Mouse (Mus musculus) testis, postnatal 14 days (tissue): Measurements from ENCODE around the gene Dmbx1.

Experiments
- DNase-seq: peaks from one replicate; pipeline ENCODE4 v3.0.0; 2021; ENCODE audit warnings: low spot score

The Dmbx1 gene

DNA sequence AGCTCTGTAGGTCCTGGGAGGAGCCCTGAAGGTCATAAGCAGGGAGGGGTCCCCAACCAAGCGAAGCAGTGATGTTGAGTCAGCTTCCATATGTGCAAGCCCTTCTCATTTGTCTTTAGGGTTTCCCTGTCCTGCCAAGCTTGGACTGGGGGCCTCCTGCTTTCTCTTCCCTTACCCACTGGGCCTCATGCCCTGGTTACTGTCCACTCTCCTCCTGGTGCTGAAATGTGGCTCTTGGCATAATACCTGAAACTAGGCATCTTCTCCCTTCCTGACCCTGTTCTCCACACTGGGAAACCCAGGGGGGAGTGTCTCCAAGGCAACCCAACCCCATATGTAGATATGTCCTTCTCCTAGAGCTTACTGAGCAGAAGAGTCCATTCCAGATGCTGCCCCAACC, 52.9 kb downstream of the Dmbx1 start:
- no peak for DNase-seq

DNA sequence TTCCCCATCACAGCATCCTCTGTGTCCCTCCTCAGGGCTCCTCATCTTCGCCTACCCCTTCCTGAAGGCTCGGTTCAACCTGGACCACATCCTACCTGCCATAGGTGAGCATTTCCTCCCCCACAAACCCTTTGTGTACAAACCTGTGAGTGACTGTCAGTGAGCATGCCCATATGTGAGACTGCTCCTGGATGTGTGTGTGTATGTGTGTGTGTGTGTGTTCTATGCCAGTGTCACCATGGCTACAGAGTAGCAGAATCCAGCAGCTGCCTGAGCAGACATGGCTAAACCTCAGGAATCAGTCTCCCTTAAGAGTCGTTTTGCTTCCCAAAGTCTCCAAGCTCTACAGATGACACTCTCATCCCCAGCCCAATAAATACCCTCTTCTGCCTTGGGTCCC, 53.9 kb downstream of the Dmbx1 start:
- no peak for DNase-seq

DNA sequence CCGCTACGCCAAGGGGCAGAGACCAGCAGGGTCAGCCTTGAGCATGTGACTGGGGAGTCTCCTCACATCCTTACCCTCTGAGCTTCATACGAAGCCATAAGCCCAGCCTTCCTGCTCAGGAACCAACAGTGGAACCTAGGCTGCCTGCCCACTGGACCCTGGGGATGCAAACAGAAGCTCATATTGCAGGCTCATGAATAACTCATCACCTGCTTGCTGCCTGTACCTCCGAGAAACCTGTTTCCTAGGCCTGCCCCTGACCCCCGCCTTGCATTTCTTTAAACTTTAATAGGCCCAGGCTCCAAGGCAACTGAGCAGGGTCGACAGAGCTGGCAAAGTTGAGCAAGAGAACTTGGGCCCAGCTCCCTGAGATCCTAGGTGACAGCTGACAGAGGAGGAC, 55.7 kb downstream of the Dmbx1 start, which contains the start of gene Kncn:
TSS of gene Kncn (plus strand) at position 379 of the 400 bp plus-strand sequence.
- no peak for DNase-seq

DNA sequence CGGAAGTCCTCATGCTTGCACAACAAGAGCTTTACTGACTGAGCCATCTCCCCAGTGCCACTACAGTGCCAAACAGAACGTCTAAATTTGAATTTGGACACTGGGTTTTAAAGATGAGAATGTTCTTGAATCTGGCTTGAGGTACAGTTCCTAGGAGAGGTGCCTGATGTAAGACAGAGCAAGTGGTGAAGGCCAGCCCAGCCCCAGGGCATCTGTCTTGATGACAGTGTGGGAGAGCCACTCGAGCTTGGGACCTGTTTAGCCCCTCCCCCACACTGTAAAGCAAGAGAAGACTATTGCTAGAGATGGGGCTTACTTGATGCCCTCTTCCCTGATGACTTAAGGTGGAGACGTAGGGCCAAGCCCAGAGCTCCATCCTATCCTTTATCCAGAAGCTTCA, 57.5 kb downstream of the Dmbx1 start:
- DNase-seq, result no peak

DNA sequence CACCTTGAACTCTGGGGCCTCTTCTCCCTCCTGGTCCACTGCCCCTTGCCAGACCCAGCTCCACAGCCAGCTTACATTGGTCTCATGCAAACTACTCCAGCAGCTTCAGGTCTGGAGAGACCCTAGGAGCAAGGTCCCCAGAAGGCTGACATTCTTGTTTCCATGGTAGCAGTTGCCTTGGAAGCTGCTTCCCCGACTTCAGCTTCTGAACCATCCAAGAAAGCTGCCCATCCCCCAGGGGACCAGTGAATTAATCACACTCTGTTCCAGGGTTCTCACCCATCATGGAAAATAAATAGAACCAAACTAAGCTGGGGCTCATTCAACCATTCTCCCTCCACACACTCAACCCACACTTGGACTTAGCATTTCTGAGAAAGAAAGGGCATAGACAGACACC, 58.5 kb downstream of the Dmbx1 start:
- DNase-seq, result no peak

DNA sequence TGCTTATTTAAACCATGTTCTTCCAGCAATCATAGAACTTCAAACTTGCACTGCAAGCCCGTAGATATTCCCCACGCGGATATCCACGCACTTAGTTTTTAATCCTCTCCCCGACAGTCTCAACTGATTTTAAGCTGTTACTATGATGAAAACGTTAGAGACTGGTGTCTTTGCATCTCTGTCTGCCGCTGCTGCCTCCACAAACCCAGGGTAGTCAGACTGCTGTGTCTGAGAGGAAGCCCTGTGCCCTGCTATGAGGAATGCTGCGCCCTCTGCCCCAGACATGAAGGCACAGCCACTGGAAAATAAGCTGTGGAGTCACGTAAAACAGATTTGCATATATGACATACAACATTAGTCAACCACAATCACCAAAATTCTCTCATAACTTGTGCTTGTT, 60.9 kb downstream of the Dmbx1 start:
- no peak for DNase-seq

DNA sequence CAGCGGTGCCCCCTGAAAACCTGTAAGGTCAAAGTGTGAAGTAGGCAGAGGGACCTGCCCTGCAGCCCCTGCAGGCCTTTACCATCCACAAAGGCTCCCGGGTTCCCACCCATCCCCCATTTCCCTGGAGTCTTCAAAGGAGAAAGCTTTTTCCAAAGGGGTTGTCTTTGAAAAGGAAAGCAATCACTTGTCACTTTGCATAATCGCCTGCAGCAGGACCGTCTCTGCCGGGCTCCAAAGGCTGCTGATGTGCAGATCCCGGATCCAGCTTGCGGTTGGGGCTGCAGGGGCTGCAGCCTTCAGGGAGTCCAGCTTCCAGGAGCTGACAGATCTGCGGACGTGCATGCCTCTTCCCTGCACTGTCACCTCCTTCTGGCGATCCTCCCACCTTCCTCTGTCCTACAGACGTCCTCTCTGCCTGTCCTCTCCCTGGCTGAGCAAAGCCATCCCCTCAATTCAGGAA, 61.5 kb downstream of the Dmbx1 start:
- no peak for DNase-seq

DNA sequence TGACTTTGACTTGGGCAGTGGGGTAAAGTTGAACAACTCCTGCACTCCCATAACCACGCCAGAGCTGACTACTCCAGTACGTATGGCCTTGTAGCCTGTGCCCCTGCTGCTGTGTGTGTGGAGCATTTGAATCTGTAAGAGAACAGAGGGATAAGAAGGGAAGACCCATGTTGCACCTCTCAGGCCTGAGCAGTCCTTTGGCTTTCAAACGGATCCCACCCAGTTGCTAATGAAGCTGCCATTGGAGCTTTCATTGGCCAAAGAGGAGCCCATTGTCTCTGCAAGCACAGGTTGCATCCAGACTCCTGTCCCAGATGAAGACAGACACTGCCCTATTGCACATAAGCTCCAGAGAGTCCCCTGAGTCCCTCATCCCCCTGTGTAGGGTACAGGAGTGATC, 66.5 kb downstream of the Dmbx1 start:
- DNase-seq, result no peak

DNA sequence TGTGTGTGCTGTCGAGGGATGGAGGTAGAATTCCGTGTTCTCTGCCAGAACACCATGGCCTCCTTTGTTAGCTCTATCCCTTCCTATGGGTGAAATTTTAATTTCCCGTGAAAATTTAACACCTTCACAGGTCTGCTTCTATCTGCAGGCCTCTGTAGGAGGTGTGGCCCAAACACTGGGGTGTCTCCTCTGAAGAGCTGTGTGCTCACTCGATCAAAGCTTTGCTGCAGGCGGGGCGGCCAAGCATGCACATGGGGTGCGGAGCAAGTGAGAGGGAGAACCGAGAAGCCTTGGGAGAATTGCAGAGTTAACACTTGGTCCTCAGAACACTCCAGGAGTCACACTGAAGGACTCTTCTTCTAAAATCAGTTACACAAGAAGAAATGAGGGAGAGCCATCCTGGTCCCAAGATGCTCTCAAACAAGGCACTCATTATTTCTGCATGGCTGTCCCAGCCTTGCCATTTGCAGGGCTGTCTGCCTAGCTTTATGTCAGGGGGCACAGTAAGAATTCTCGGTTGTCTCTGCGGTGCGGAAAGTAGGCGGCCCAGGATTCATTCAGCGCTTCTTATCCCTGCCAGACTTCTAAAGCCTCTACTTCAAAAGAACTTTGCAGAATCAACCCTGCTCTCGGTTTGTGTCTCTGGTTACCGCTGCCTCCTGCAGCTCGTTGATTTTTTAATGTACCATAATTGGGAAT, 70.1 kb downstream of the Dmbx1 start:
- DNase-seq, result no peak
